Mouse (Mus musculus): Measurements from ENCODE around the gene Tmem8.
"Not testable (repeated sequence)": the region's sequence is repeated elsewhere in the genome, so short reads cannot be mapped to it uniquely, and the experiment has no call there.

Tmem8 gene

GRCm38 (mm10) chr17:26111722-26112121 is 1.4 kb upstream of the Tmem8 start:
- no peak for DNase-seq

- no peak for DNase-seq
Measured at GRCm38 (mm10) chr17:26112751-26113150, 348 bp upstream of the Tmem8 start.

GRCm38 (mm10) chr17:26114061-26114460 is 962 bp downstream of the Tmem8 start:
- DNase-seq: no peak

GRCm38 (mm10) chr17:26114461-26114860 is 1.4 kb downstream of the Tmem8 start:
- not testable (repeated sequence) for DNase-seq

GRCm38 (mm10) chr17:26115205-26115898 is 2.3 kb downstream of the Tmem8 start:
- no peak for DNase-seq

- DNase-seq: no peak
Measured at GRCm38 (mm10) chr17:26115956-26116487, 2.9 kb downstream of the Tmem8 start.

- no peak for DNase-seq
Measured at GRCm38 (mm10) chr17:26116503-26117258, 3.6 kb downstream of the Tmem8 start.

- peak; percentile 72 to 73 for DNase-seq
Measured at GRCm38 (mm10) chr17:26119766-26120710, 6.9 kb downstream of the Tmem8 start.

GRCm38 (mm10) chr17:26122431-26123140 is 9.5 kb downstream of the Tmem8 start:
- no peak for DNase-seq

GRCm38 (mm10) chr17:26123267-26123684 is 10.2 kb downstream of the Tmem8 start, which contains the start of gene Mrpl28:
Gene Mrpl28 (plus strand): TSS chr17:26123500.
- peak; percentile 95 to 96 for DNase-seq

- no peak for DNase-seq
Measured at GRCm38 (mm10) chr17:26124560-26124959, 11.5 kb downstream of the Tmem8 start.

GRCm38 (mm10) chr17:26125226-26125625 is 12.1 kb downstream of the Tmem8 start:
- no peak for DNase-seq

GRCm38 (mm10) chr17:26131062-26131732 is 18.1 kb downstream of the Tmem8 start:
- no peak for DNase-seq

GRCm38 (mm10) chr17:26131856-26132853 is 19.1 kb downstream of the Tmem8 start:
- DNase-seq: no peak

GRCm38 (mm10) chr17:26137106-26137750 is 24.1 kb downstream of the Tmem8 start:
- no peak for DNase-seq

GRCm38 (mm10) chr17:26137751-26138130 is 24.6 kb downstream of the Tmem8 start:
- DNase-seq: no peak

- DNase-seq: peak; percentile 87 to 93
Measured at GRCm38 (mm10) chr17:26138239-26138836, 25.2 kb downstream of the Tmem8 start, which contains the start of gene Axin1. Gene Axin1 (plus strand): TSS chr17:26138688.

GRCm38 (mm10) chr17:26138901-26139381 is 25.8 kb downstream of the Tmem8 start:
- peak; percentile 40 to 49 for DNase-seq

GRCm38 (mm10) chr17:26142796-26143195 is 29.7 kb downstream of the Tmem8 start:
- DNase-seq: no peak

Measured in cerebellum, postnatal 36 days (tissue).